Mouse (Mus musculus): ENCODE measurements around the gene Armc2.

DNA sequence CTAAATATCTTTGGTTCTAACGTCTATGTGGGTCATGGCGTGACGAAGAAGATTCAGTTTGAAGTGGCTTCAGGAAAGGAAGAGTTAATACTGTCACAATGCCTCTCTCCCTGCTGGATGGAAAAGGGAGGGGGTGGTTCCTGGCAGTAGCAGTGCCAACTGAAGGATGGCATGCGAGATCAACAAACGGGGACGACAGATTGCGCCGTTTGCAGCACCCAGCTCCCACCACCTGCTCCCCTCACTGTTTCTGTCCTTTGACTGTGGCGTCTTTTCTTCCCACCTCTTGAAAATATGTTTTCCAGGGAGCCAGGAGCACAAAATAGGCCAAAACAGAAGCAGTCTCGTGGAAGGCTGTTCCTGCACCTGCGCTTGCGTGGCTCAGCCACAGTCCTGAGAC, 86.3 kb downstream of the Armc2 start:
- no peak for TF ChIP-seq POLR2A (IDR thresholded peaks at IDR 0.05; ENCODE audit: low read depth, low read length)
- TF ChIP-seq CTCF (conservative IDR thresholded peaks at IDR 0.05; ENCODE audit: insufficient read depth, insufficient read length, low read depth, low read length): no peak
